Mouse (Mus musculus) 3T3-L1 (cell line): Measurements from ENCODE around the gene Gp9.

Source experiments
- DNase-seq: peaks from one replicate; pipeline ENCODE4 v3.0.0-alpha.2; 2015; ENCODE audit warnings: low read depth, low spot score

Gene Gp9

DNA sequence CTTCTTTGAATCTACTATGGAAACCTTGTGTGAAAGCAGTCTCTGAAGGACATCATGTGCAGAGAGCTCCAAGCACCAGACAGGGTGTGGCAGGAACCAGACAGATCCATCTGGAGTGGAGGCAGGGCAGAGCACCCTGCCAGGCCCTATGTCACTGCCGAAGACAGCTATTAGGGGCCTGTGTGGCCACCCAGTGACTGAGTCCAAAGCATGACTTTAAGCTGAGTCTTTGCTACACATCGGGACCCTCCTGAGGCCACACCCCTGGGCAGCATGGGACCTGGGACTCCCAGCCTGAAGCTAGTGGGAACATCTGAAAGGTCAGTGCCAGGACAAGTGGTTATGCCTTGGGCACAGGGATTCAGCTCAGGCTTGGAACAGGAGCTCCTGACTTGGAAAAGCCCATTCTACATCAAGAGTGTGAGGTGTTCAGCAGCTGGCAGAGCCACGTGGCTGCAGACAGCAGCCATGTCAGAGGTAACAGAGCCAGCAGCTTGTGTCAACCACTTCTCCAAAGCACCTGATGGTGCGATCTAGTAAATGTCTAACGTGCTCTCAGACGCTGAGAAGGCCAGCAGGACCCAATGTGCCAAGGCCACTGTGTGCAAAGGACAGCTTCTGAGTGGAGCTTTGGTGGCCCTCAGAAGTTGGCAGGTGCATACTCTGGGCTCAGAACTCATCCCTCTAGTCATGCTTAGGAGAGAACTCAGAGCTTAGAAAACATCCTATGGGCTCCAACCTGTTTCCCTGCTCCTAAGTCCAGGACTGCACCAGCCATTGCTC lies 9.4 kb downstream of the Gp9 start:
- DNase-seq: peak; percentile 26

DNA sequence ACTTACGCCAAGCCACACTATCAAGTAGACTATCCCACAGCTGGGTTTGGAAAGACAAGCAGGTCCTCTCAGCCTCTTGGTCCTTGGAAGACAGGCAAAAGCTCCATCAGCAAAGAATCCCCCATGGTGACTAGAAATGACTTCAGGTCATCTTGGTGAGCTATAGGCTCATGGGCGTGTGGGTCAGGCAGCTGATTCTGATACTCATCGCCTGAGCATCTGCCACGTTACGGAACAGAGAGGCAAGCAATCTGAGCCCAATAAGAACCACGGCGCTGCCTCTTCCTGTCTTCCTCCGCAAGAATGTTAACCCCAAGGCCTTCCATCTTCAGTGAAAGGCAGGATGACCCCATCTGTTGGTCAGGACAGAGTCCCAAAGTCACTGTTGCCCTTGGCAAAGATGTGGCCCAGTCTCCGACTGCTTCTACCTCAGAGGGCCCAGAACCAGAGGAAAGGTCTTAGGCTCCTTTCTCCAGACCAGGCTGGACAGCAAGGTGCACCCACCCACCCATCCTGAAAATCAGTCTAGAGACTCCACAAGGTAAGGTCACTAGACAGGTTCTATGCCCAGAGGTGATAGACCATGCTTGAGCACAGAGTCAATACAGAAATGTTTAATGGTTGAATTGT lies 10.5 kb downstream of the Gp9 start:
- no peak for DNase-seq

DNA sequence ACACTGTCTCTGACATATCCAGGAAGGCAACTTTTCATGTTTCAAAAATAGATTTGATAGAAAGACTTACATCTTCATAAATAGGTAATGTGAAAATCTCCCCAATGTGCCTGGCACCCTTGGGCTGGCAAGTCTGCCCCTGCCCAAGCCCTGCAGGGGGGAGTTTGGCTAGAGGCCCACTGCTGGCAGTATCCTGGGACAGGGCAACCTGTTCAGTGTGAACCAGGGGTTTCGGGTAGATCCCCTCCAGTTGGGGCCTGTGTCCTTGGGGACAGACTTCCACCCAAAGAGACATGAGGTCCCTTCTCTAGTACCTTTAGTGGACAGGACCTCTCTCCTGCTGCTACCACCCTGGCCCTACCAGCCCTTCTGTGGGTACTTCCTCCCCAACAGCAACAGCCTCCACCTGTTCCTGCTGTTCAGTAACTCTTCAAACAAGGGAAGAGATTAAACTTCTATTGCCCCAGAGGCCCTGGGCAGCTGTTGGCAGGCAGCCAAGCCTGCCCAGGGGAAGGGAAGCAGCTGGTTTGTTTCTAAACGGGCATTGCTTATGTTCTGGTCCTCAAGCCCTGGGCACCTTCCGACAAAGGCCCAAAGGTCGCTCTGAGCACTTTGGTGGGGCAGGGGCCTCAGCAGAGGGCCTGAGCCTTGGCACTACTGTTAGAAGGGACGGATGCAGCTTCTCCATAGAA lies 11.2 kb downstream of the Gp9 start:
- no peak for DNase-seq

DNA sequence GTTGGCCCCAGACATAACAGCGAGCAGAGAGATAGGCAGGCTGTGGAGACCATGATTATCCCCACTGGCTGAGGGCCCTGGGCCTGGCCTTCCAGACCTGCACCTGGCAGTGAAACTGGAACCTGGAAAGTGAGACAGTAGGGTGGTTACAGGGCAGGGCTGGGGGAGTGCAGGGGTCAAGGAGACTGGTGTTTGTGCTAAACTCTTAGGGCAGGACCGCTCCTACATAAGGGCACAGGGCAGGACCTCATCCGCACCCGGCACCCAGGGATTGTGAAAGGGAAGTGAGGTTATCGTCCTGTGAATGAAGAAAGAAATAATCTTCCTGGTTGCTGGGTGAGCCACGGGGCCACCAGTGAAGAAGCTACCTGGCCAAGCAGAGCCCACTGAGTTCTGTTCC lies 11.9 kb downstream of the Gp9 start:
- DNase-seq: no peak

DNA sequence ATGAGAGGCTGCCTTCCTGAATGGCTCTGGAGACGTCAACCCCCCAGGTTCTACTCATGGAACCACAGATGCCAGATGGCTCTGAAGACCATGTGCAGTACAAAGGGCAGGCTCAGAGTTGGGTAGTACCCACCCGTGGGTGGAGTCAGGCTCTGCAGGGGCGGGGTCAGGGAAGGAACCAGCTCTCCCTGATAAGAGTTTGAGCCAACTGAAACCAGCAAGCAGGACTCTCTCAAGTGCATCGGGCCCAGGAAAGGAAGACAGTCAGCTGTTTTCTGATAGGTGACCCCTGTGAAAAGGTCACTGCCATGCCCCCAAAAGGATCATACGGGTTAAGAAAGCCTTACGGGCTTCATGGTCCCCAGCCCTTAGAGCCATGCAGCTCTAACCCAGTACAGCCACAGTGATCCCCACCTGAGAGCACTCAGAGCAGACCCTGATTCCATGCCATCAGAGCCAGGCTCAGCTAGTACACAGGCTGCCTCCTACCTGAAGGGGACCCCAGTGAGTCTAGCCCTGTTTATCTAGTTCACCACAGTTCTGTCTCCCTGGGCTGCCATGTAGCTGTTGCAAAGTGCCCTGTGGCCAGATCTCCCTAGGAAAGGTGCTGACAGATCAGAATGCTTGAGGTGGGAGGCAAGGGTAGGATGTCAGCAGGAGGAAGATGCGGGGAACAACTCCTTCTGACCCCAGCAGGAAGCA lies 13.1 kb downstream of the Gp9 start:
- DNase-seq: no peak

DNA sequence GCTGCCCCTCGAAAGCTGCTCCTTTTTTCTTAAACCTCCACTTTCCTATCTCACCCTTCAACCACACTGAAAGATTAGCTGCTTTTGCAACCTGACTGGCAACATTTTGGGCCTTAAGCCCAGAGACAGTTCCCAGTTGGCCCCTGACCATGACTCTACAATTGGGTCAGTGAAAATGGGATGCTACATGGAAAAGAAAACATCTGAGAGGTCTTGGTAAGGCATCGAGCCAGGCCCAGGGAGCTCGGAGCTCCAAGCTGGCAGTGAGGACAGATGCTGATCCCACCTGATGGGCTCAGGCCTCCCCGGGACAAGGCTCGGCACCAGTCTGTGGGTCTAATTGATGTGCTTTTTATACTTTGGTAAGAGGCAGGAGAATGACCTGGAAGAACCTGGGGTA lies 14.0 kb downstream of the Gp9 start:
- DNase-seq: no peak

DNA sequence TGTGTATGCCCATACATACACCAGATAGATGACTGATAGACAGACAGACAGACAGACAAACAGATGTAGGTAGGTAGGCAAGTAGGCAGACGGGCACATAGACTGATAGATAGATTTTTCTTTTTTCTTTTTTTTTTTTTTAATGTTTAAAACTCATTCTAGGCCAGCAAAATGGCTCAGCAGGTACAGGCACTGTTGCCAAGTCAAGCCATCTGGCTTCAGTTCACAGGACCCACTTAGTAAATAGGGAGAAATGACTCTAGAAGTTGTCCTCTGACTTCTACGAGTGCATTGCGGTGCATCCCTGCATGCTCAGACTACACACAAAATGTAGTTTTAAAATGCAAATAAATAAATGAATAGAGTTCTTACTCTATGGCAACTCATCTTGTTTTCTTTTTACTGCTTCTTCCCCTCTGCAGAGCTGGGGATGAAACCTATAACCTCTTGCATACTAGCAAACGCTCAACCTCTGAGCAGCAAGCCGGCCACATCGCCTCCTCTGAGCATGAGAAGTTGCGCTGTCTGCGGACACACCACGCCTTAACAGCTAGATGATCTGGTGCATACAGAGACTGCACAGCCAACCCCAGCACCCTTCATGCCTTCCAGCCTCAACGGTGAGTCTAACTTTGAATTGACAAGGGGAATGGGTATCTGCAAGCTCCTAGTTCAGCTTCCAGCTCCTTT lies 16.1 kb downstream of the Gp9 start:
- no peak for DNase-seq

DNA sequence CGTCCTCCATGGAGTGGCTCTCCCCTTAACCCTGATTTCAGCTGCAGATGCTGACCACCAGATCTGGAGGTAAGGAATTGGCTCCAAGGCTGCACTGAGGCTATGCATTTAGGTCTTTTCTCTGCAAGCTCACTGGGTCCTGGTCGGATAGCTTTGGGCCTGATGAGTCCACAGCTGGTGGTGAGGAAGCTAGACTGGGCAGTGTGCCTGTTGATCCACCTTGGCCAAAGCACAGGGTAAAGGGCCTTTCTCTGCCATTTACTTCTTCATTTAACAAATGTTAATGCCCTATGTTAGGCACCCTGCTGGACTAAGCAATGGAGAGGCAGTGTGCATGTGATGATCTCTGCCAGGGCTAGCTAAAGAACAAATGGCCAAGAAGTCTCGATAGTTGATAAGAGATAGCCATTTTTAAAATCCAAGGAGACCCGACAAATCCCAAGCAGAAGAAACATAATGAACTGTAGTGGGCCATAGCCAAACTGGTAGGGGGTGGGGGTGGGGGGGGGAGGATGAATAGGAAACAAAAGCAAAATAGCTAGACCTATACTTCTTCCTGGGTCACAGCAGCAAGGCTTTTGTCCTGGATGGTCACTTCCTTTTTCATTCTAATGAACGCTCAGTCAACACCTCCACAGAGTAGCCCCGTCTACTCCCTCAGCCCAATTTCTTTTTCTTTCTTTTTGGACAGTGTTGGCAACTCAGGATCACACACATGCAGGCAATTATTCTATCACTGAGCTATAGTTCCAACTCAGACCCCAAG lies 17.7 kb downstream of the Gp9 start:
- DNase-seq: no peak

DNA sequence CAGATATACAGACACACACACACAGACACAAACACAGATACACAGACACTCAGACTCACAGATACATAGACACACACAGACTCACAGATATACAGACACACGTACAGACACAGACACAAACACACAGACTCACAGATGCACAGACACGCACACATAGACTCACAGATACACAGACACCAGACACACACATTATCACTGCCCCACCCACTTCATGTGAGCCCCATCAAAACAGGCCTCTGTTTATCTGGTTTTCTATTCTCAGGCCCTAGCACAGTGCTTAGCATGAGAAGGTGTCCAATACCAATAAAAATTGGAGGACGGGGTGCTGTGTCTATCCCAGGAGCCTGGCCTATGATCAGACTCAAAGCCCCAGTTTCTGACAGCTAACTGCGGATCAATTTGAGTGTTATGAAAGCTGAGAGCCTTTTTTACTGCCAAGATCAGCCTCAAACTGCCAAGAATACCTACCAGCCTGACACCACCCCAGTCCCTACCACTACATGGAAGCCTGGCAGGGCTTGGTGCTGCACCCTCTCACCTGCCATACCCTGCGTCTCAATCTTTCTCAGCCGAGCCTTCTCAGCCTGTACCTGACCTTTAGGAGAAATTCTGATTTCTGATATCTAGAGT lies 18.5 kb downstream of the Gp9 start:
- no peak for DNase-seq

DNA sequence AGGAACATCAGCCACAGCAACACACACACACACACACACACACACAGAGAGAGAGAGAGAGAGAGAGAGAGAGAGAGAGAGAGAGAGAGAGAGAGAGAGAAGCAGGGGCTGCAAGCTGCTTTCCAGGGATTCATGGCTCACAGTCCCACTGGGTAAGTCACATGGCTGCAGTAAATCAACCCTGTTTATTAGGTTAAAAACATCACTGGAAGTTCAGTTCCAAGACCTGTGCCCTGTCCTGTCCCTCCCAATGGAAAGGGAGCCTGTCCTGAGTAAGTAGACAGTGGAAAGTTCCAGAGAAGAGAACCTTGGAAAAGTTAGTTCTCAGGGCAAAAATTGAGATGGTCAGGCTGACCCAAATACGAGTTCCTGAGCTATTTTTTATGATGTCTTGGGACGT lies 19.4 kb downstream of the Gp9 start:
- DNase-seq: no peak

DNA sequence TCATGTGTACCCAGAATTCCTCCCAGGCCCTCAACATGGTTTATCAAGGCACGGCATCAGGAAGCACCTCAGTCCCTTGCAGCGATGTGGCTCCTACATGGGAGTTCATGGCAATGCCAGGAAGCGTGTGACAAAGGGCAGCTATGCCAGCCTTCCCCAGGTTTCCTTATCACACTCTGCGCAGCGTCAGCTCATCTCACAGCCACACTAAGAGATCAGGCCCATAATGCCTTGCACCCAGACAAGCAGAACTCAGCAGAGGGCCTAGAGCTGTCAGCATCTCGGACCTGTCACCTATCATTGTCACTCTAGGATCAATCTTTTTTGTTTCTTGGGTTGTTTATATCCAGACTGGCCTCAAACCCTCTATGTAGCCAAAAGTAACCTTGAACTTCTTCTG lies 21.7 kb downstream of the Gp9 start:
- no peak for DNase-seq

DNA sequence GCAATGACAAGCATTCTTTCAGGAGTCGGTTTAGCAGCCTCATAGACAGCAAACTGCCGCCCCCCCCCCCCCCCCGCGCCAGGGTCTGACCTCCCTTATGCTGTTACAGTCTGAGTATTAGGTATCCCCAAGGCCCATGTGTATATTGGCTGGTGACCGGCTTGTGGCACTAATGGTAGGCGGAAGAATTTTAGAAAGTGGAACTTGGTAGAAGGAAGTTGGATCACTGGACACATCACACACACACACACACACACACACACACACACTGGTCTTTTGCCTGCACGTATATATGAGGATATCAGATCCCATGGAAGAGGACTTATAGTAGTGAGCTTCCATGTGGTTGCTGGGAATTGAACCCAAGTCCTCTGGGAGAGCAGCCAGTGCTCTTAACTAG lies 24.6 kb downstream of the Gp9 start:
- no peak for DNase-seq

DNA sequence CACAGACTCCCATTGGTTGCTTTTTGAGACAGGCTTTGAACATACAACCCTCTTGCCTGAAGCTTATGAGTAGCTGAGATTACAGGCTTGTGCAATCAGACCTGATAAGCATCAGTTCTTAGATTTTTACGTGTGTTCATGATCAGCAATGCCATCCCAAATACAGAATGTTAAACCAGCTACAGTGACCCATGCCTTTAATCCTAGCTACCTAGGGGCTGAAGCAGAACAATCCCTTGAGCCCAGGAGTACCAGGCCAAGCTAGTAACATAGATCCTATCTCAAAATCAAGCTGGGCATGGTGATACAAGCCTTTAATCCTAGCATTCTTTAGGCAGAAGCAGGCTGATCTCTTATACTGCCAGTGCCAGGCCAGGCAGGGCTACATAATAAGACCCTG lies 26.2 kb downstream of the Gp9 start:
- no peak for DNase-seq

DNA sequence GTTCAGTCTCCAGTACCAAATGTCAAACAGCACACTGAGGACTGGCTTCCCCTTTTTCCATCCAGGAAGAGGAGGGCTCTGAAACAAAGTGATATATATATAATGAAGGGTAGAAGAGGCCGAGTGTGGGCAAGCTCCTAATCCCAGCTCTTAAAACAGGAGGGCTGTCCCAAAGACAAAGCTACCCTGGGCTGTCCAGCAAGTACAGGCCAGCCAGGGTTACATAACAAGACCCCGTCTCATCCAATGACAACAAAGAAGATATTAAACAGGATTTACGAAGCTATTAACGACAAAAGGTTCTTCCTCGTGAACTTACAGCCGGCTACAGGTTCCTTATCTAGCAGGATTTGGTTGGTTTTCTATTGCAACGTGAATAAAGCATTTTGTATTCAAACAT lies 27.0 kb downstream of the Gp9 start:
- no peak for DNase-seq

DNA sequence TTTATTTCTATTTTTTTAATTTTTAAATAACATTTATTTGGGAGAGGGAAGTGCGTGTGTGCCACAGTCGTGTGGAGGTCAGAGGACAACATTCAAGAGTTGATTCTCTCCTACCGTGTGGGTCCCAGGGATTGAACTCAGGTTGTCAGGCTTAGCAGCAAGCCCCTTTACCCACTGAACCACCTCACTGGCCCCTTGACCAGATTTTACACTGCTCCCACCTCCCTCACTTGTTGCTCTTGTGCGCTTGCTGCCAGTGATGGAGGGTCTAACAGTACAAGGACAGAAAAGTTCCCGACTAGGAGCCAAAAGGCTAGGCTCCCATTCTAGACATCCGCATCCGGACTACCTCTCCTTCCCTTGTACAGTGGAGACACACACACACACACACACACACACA lies 27.6 kb downstream of the Gp9 start:
- DNase-seq: no peak

DNA sequence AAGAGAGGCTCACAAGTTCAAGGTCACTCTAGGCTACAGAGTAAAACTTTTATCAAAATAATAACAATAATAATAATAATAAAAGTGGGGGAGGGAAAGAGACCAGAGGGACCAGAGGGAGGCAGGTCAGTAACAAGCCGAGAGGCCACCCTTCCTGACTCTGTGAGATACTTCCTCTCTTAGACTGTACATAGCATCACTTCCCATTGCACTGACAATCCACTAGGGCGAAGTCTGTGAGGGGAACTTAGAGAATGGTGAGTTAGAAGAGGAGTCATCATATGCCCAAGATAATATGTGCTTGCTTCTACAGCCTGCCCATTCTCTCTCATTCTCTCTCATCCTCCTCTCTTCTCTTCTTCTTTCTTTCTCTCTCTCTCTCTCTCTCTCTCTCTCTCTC lies 28.2 kb downstream of the Gp9 start:
- DNase-seq: peak; percentile 33

DNA sequence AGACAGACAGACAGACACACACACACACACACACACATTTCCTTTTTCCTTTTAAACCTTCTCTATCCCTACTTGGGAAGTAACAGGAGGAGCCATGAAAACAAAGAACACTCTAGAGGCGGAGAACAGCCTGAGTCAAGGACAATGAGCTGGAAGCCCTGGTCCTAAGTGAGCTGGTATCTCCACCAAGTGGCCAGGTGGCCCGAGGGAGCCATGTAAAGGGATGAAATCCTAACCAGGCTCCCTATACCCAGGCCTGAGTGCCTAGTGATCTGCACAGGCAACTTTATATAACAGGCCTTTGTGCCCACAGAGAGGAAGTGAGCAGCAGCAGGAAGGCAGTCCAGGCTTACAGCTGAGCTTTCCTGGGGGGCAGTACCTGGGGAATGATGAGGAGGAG lies 29.0 kb downstream of the Gp9 start:
- DNase-seq: no peak

DNA sequence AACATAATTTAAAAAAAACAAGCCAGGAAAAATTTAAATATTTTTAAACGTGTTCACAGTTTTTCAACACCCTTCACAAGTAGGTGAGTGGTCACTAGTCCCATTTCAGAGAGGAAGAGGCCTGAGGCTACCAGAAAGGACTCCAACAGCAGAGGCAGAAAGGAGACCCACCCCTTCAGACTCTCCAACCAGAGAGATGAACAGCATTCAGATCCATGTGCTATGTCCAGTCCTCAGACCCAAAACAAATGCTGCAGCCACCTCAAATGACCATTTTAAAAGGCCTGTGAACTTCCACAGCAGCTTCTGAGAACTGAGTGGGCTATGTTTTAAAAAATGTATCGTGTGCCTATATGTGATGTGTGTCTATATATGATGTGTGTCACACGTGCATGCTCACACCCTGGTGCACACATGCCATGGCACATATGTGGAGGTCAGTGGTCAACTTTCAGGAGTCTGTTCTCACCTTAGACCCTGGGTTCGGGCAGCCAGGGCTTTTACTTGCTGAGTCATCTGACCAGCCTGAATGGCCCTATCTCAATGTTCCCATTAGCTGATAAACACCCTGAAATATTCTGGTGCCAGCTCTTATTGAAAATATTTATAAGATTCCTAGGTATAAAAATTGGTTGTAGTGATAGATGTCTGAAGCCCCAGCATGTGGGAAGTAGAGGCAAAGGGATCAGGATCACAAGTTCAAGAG lies 30.0 kb downstream of the Gp9 start:
- DNase-seq: no peak

DNA sequence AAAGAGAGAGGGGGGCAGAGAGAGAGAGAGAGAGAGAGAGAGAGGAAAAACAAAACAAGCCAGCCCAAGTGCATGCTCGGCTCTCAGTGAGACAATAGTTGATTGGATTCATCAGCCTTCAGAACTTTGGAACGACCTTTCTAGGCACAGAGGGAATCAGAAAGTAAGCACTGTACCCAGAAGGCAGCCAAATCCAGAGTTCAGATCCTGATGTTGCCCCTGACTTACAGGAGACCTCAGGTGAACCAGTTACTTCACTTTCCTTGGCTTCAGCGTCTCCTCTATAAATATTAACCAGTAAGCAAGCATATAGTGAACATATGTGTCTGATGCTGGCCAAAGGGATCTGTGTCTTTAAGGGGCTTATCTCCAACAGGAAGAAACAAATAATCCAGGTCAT lies 30.6 kb downstream of the Gp9 start:
- DNase-seq: no peak

DNA sequence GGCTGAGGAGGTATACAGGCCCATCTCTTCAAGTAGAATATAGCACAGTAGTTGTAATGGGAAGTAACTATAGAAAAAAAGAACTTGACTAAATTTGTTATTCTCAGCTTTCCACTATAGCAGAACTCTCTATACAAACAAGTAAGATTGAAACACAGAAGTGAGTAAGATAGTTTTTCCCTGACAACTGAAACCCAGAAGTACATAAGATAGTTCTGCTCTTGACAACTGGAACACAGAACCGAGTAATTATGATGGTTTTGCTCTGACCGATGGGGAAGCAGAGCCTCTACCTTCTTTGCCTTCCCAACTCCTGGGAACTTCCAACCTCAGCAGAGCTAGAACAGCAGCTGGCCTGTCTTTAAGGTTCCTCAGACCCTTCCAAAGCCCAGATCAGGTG lies 31.3 kb downstream of the Gp9 start:
- DNase-seq: no peak
